Mouse (Mus musculus): Measurements from ENCODE around the gene Rnf5.

The Rnf5 gene

DNA sequence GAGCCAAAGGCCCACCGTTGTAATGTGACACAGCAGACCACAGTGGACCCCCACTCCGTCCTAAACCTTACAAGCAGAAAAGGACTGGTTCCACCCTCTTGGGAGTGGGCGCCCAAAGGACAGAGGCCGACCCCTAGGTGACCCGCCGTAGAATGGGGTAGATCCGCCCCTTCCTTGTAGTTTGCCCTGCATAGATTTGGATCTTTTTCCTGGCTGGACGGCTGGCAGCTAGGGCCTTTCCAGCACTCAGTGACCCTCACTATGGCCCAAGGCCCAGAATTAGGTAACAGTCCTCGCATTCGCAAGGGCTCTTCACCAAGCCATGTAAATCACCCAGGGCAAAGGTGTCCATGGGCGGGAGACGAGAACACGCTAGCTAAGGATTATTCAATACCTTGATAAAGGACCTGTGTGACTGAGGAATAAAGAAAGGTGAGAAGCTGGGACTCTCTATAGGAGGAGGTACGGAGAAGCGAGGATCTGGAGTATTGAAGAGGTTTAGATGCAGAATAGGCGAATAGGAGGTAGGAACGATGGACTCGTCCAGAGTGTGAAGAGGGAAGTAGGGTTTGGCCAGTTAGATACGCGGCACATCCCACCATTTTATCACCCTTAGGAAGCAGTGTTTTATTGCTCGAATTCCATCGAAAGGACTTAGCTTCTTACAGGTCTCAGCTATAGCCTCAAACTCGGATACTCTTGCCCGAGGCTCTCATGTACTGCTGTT lies 1.2 kb upstream of the Rnf5 start:
- DNase-seq, result no peak

DNA sequence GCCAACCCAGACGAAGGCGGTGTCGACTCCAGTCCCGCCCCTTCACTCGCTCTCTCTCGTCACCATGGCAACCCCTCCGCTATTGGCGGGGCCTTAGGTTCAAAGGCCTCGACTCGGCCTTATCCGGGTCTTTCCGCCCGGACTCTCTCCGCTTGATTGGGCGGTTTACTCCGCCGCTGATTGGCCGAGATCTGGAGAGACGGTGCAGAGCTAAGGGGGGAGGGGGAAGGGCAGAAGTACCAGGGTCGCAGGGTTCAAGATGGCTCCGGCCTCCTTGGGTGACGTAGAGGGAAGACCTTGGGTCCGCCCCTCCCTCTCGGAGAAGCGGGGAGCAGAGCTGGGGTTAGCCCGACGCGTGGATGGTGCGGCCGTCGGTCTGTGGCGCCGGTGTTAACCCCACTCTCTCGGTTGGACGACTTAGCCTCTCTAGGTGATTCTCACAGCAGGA lies 595 bp upstream of the Rnf5 start, which contains the start of gene Agpat1:
Agpat1 (plus strand) TSS at position 202 of the 448 bp plus-strand sequence.
- peak; percentile 98 for DNase-seq

- DNase-seq, result no peak
Measured at GRCm38 (mm10) chr17:34601796-34602195, 1.7 kb downstream of the Rnf5 start.

DNA sequence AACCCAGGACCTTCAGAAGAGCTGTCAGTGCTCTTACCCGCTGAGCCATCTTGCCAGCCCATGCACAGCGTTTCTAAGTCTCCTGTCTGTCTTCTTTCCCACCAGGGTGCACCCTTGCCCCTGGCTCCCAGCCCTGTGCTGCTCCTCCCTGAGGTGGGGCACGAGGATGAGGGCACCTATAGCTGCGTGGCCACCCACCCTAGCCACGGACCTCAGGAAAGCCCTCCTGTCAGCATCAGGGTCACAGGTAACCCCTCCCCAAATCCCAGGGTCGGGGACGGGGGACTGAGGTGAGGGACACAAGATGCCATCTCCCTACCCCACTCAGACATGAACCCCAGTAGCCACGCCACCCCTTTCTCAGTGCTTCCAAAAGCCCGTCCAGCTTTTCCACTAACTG lies 3.6 kb downstream of the Rnf5 start:
- DNase-seq, result peak; percentile 5

DNA sequence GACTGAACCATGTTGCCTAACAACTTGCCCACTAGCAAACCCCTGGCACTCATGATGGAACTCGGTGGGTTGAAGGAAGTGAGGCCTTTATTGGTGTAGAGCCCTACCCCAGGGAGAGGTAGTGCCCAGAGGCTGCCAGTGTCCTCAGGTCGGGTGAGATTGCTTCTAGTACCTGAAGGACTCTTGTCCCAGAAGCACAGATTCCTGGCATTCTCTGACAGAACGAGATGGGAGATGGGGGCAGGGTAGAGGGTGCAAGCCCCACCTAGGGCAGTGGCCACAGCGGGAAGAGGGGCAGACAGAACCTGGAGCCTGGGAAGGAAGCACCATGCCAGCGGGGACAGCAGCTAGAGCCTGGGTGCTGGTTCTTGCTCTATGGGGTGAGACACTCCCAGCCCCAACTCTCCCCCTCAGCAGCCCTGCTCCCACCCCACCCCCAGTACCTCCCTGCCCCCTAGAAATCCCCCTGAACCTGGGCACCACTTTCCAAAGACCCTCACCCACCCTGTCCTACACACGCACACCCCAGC lies 5.9 kb downstream of the Rnf5 start, which contains the start of gene Ager:
Ager (plus strand) TSS at position 297 of the 530 bp plus-strand sequence.
- peak; percentile 5 for DNase-seq

GRCm38 (mm10) chr17:34596098-34596497 lies 7.4 kb downstream of the Rnf5 start:
- DNase-seq, result no peak

GRCm38 (mm10) chr17:34593752-34594525 lies 9.6 kb downstream of the Rnf5 start:
- DNase-seq, result no peak

DNA sequence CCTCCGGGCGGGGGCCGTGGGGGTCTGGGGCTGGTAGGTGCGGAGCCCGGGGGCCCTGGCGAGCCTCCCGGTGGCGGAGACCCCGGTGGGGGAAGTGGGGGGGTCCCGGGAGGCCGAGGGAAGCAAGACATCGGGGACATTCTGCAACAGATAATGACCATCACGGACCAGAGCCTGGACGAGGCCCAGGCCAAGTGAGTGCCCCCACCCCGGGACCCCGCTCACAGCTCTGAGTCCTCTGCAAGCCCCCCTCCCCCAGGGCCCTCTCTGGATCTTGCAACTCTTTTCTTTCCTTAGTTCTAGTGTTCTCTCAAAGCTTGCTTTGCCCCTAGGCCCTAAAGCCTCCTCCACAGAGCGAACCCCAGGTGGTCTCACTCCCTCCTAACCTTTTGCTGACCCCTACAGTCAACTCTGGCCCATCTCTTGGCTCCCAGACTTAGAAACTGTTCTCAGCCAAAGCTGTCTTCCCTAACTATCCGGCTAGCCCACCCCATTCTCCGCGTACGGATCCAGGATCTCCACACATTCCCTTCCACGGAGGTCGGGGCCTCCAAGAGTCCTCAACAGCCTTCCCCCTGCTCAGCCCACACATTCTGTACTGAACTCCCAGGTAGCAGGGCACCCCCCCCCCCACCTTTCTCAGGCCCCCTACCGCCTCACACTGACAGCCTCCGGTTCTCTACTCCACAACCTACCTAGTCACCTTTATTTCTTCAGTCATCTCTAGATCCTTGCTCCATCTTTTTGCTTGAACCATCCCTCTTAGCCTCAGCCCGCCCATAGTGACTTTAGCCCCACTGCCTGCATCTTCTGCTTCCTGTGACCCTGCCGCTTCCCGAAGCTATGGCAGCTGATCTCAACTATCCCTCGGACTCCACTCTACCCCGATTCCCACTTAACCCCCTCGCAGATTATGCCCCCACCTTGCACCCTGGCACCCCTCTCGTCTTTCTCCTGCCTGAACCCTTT lies 10.6 kb downstream of the Rnf5 start:
- no peak for DNase-seq

GRCm38 (mm10) chr17:34591994-34592375 lies 11.5 kb downstream of the Rnf5 start:
- DNase-seq, result peak; percentile 94

DNA sequence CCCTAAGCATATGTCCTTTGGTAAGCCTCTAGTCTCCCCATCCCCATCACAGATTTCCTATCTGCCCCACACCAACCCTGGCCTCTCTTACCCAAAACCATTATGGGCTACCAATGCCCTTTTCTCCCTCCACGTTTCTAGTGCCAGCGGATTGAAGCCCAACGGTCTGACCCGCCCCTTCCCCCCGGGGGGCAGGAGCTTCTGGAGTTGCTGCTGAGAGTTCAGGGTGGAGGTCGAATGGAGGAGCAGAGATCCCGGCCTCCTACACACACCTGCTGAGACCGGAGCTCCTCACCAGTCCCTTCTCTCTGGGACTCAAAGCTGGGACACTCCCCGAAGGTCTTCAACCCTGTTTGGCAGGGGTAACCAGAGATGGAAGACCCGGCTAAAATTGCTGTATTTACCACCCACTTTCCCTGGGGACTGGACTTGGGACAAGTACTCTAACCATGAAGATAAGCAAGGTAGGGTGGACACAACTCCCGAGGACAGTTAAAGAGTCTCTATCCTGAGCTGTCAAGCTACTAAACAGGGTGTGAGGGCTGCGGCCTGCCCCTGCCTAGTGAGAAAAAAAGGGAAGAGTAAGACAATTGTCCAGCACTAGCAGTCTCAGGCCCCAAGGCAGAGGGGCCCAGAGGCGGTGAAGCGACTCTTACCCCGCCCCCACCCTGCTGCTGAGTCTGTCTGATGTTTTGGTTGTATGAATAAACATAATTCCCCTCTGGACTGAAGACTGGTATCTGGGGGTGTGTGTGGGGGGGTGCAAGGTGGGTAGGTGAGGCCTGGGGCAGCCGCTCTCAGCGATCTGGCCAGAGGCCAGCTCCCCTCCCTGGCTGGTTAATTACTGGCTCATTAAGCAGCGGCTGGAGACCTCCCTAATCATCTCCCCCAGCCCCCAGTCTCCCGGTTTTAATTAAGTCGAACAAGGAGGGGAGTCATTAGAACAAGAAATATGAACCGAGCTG lies 12.2 kb downstream of the Rnf5 start, which contains the start of gene Pbx2:
Pbx2 (plus strand) TSS at position 238 of the 965 bp plus-strand sequence.
- no peak for DNase-seq

- DNase-seq, result no peak
Measured at GRCm38 (mm10) chr17:34590154-34590987, 13.1 kb downstream of the Rnf5 start.

DNA sequence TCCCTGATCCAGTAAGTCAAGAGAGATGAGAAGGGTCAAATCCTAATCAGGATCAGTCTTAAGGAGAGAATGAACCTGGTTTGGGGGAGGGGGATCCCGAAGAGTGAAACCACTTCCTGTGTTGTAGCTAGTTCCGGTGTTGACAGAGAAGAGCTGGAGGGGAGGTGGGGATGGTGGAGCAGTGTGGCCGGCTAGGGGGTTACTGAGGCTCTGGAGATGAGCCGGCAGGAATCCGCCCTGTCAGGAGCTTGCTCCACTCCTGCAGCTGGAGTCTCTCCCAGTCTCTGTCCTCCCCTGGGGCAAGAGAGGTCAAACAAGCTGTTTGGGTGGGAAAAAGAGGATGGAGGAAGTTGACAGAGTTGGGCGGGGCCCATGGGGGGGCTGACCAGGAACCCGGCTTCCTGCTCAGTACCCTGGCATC lies 13.8 kb downstream of the Rnf5 start, which contains the start of gene Gpsm3:
Gpsm3 (plus strand) TSS at position 126 of the 421 bp plus-strand sequence.
- DNase-seq, result no peak

DNA sequence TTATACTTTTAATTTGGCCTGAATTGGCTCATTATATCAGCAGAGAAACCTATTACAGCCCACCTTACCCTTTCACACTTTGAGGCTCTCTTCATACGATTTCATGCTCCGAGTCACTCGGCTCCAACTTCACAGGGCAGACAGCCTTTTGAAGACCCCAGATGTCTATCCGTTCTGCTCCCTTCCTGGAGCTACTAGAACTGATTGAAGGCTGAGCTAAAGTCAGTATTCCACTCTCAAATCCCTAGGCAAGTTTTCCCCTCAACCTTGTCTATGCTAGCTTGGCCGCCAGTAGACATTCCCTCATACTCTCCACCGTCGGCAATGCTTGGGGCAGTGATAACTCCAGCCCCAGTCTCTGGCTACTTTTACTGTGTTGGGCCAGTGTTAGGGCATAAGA lies 14.3 kb downstream of the Rnf5 start:
- no peak for DNase-seq

- DNase-seq, result no peak
Measured at GRCm38 (mm10) chr17:34588767-34589166, 14.7 kb downstream of the Rnf5 start.

GRCm38 (mm10) chr17:34587814-34588213 lies 15.7 kb downstream of the Rnf5 start:
- DNase-seq, result no peak

DNA sequence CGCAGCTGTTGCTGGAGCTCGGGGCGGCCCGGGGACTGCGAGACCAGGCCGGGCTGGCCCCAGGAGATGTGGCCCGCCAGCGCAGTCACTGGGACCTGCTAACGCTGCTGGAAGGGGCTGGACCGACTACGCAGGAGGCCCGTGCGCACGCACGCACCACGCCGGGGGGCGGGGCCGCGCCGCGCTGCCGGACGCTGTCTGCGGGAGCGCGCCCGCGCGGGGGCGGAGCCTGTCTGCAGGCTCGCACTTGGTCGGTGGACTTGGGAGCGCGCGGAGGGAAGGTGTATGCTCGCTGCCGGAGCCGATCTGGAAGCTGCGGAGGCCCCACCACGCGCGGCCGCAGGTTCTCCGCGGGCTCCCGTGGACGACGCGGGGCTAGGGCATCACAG lies 16.1 kb downstream of the Rnf5 start:
- peak; percentile 97 for DNase-seq

DNA sequence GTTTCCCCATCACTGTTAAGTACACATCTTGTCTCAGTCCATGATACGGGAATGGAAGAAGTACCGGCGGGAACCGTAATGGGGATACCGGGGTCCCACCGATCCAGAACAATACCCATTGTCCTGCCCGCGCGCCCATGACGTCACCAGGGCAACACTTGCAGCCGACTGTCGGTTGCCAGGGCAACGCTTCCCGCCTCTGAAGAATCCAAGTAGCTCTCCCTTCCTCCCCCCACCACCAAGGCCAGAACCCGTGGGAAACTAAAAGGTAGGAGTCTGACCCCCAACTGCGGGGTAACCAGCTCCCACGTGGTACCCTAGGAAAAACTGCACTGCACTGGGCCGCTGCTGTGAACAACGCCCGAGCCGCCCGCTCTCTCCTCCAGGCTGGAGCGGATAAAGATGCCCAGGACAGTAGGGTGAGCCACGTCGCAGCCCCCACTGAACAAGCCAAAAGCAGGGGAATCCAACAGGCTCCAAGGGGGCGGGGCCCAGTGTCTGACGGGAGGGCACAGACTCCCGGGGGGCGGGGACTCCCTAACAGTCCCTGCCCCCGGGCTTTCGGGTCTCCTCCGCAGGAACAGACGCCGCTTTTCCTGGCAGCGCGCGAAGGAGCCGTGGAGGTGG lies 16.6 kb downstream of the Rnf5 start:
- DNase-seq, result peak; percentile 90

DNA sequence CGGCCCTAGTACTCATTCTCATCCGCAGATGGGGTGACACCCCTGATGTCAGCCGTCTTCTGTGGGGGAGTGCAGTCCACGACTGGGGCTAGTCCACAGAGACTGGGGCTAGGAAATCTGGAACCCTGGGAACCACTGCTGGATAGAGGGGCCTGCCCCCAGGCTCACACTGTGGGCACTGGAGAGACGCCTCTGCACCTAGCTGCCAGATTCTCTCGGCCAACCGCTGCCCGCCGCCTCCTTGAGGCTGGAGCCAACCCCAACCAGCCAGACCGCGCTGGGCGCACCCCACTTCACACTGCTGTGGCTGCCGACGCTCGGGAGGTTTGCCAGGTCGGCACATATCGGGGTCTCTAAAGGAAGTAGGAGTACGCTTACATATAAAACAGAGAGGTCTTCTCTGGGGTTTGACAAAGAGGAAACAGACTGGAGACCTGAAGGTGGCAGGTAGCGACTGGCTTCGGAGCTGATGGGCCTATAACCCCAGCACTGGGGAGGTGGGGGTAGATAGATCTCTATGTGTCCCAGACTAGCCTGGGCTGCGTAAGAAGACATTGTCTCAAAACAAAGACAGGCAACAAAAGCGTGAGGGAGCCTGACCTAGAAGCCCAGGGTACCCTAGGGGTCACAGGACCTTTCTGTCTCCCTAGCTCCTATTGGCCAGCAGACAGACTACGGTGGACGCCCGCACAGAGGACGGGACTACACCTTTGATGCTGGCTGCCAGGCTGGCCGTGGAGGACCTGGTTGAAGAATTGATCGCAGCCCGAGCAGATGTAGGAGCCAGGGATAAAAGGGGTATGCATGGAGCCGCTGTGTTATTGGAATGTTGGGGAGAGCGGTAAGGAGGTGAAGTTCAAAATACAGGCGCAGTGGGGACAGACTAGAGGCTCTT lies 17.4 kb downstream of the Rnf5 start:
- DNase-seq, result no peak

DNA sequence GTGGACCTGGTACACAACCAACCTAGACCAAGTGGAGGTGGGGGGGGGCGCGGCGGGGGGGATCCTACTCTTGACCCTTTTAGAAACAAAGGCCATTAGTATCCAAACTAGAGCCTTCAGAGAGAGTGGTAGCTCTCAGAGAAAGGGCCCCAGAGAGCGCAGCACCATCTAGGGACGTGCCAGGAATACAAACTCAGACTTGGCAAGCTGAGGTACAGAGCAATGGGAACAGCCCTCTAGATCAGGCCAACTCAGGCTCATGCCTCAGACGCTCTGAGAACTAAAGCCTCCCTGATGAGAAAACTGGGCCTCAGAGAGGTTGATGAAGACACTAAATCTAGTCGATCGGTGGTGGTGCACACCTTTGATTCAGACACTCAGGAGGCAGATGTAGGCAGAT lies 18.4 kb downstream of the Rnf5 start:
- DNase-seq, result no peak

All from right cerebral cortex, postnatal 14 days (tissue).